Comparison of ENCODE assay signal across 18 mouse cellular contexts in the genomic region with DNA sequence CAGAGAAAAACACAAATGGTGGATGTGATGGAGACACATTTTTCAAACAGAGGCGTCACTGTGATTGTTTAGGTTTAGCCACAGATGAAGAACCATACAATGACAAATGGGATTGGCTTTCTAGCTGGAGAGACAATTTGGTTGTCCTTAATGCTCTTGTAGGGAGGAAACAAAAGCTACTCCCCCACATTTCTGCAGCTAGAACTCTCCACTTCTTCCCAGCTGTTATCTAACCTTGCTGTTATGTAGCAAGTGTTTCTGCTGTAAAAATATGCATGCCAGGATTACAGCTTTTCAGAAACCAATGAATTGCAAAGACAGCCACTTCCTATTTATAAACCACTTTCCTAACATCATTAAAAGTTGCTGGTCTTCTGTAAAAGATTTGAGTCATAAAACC.
"Had no signal": no experiment of that assay in that cellular context is flagged by ENCODE, and none has a peak within 500 bp of the region (broad histone marks: within the 10 kb centered on the region; RNA-seq: fewer than 3 reads in every experiment).

No protein-coding gene starts in this region.

- H3K4me1 ChIP-seq: intestine, embryonic 15.5 days; liver, embryonic 13.5 days; megakaryocyte, embryonic 14.5 days; midbrain, embryonic 10.5 days; midbrain, embryonic 13.5 days; neural tube, embryonic 13.5 days; stomach, embryonic 15.5 days had no signal

- ATAC-seq: intestine, embryonic 15.5 days; lung, postnatal 0 days; midbrain, embryonic 13.5 days; midbrain, embryonic 16.5 days had no signal

- H3K27ac ChIP-seq: intestine, embryonic 15.5 days; layer of hippocampus, adult 2 months; liver, embryonic 13.5 days; midbrain, embryonic 10.5 days; midbrain, embryonic 13.5 days; neural tube, embryonic 13.5 days; stomach, embryonic 15.5 days had no signal

- H3K4me2 ChIP-seq: intestine, embryonic 15.5 days; liver, embryonic 13.5 days; midbrain, embryonic 13.5 days; neural tube, embryonic 13.5 days; stomach, embryonic 15.5 days had no signal

- DNase-seq: kidney, adult 11 months; kidney, adult 9 months; kidney, postnatal 25 days; layer of hippocampus, adult 9-11 months; liver, embryonic 13.5 days; lung, adult 2 months; thymus, adult 18-20 months; thymus, postnatal 36 days had no signal

- H3K4me3 ChIP-seq: intestine, embryonic 15.5 days; layer of hippocampus, adult 2 months; liver, embryonic 13.5 days; megakaryocyte, embryonic 14.5 days; midbrain, embryonic 10.5 days; midbrain, embryonic 13.5 days; myocyte; neural tube, embryonic 13.5 days; stomach, embryonic 15.5 days had no signal

- H3K9me3 ChIP-seq: intestine, embryonic 15.5 days; liver, embryonic 13.5 days; megakaryocyte, embryonic 14.5 days; midbrain, embryonic 10.5 days; midbrain, embryonic 13.5 days; neural tube, embryonic 13.5 days; stomach, embryonic 15.5 days had no signal

- H3K27me3 ChIP-seq: intestine, embryonic 15.5 days; liver, embryonic 13.5 days; megakaryocyte, embryonic 14.5 days; midbrain, embryonic 13.5 days; neural tube, embryonic 13.5 days; stomach, embryonic 15.5 days had no signal

- H3K9ac ChIP-seq: intestine, embryonic 15.5 days; liver, embryonic 13.5 days; midbrain, embryonic 13.5 days; neural tube, embryonic 13.5 days; stomach, embryonic 15.5 days had no signal

- H3K36me3 ChIP-seq: intestine, embryonic 15.5 days; liver, embryonic 13.5 days; midbrain, embryonic 10.5 days; midbrain, embryonic 13.5 days; neural tube, embryonic 13.5 days; stomach, embryonic 15.5 days had no signal
